Mouse (Mus musculus): ENCODE results near the gene Ufm1. TPM values are rescaled to one million over a fixed set of nuclear protein-coding genes. Genes with fewer than 3 reads are reported as not detected.

The Ufm1 gene
- polyA plus RNA-seq (2016; fragmentation: Nextera tagmentation; extraction: Ambion mirVana) = 94.3 and 99.0 TPM in 2 replicates

- Histone ChIP-seq H3K36me3 (replicated peaks) (peaks cover 32% of the 10 kb centered on the region), H3K9me3 (no peaks in the 10 kb centered on the region), H3K27me3 (ENCODE audit: poor library complexity, severe bottlenecking) (no peaks in the 10 kb centered on the region), H3K4me3 (peak within 1 kb of the TSS; percentile 97), H3K27ac (peak within 1 kb of the TSS; percentile 96), H3K4me1 (peaks cover 12% of the 10 kb centered on the region)
- DNase-seq (ENCODE audit: extremely low spot score, low spot score) = peak; percentile 90
- under 1% methylated on average over 58 of the region's 58 CpGs for WGBS
Observed at GRCm38 (mm10) chr3:53863383-53864220, at the start of gene Ufm1. Gene Ufm1, minus strand, starts transcription at chr3:53863830.

- no peaks in the 10 kb centered on the region for H3K36me3 ChIP-seq (replicated peaks)
- WGBS = 95% methylated on average over 12 of the region's 12 CpGs
- H3K9me3 ChIP-seq = peaks cover 7% of the 10 kb centered on the region; the same call in 1 of the 2 replicates
- DNase-seq (ENCODE audit: extremely low spot score, low spot score) = no peak
- H3K4me3 ChIP-seq = no peak overlapping the region
- no peak overlapping the region for H3K27ac ChIP-seq
- H3K27me3 ChIP-seq (ENCODE audit: poor library complexity, severe bottlenecking) = no peaks in the 10 kb centered on the region
- H3K4me1 ChIP-seq = no peaks in the 10 kb centered on the region
Observed at GRCm38 (mm10) chr3:53890619-53891540, 27.2 kb upstream of the Ufm1 start.

GRCm38 (mm10) chr3:53871596-53871995 lies 8.0 kb upstream of the Ufm1 start:
- Histone ChIP-seq H3K36me3 (replicated peaks) (no peaks in the 10 kb centered on the region), H3K9me3 (no peaks in the 10 kb centered on the region), H3K27ac (no peak overlapping the region), H3K4me1 (peaks cover 14% of the 10 kb centered on the region), H3K4me3 (no peak overlapping the region), H3K27me3 (ENCODE audit: poor library complexity, severe bottlenecking) (no peaks in the 10 kb centered on the region; the same call in 1 of the 2 replicates)
- no peak for DNase-seq (ENCODE audit: extremely low spot score, low spot score)
- 78% methylated on average over 1 of the region's 1 CpGs for WGBS

DNA sequence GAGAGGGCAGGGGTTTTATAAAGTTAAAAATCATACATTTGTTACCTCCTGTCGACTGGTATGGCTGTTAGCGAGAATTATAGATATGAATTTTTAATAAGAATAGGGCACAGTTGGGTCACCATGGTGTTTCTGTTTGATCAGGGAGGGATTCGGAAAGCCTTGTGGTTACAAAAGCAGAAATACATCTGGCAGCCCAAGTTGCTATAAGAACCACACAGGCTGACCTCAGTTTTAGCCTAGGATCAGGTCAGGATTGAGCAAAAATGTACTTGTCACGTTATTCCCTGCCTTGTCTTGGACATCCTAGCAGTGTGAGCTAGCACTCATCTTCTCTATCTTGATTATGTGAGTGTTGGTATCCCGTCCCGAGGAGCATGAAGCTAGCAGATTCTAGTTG lies 6.9 kb upstream of the Ufm1 start:
- DNase-seq (ENCODE audit: extremely low spot score, low spot score) = no peak
- Histone ChIP-seq H3K27me3 (ENCODE audit: poor library complexity, severe bottlenecking) (no peaks in the 10 kb centered on the region; the same call in 1 of the 2 replicates), H3K9me3 (no peaks in the 10 kb centered on the region), H3K4me1 (peaks cover 14% of the 10 kb centered on the region), H3K27ac (no peak overlapping the region), H3K36me3 (replicated peaks) (no peaks in the 10 kb centered on the region), H3K4me3 (no peak overlapping the region)
- WGBS = 86% methylated on average over 6 of the region's 6 CpGs

DNA sequence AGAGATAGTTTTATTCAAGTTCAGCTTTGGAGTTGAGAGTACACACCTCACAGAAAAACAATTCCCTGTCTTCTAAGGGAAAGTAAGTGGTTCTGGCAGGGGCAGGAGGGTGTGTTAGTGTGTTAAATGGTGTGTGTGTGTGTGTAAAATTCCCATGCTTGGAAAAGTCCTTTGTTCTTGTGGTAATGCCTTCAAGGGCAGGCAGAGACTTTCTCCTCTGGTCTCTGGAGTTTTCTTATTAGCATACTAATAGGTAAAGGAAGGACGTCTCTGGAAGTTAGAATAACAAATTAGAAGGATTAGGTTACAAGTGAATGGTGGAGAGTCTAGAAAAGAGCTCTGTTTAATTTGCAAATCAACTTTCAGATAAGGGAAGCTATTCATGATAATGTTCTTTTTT lies 5.6 kb upstream of the Ufm1 start:
- Histone ChIP-seq H3K36me3 (replicated peaks) (no peaks in the 10 kb centered on the region), H3K9me3 (no peaks in the 10 kb centered on the region), H3K4me1 (peaks cover 14% of the 10 kb centered on the region), H3K4me3 (no peak overlapping the region), H3K27ac (peak overlapping the region; percentile 42; the same call in 1 of the 2 replicates), H3K27me3 (ENCODE audit: poor library complexity, severe bottlenecking) (no peaks in the 10 kb centered on the region; the same call in 1 of the 2 replicates)
- WGBS = 11% methylated on average over 1 of the region's 1 CpGs
- DNase-seq (ENCODE audit: extremely low spot score, low spot score) = no peak

GRCm38 (mm10) chr3:53868212-53868611 lies 4.6 kb upstream of the Ufm1 start:
- H3K27ac ChIP-seq = no peak overlapping the region
- no peaks in the 10 kb centered on the region for H3K9me3 ChIP-seq
- peaks cover 14% of the 10 kb centered on the region for H3K4me1 ChIP-seq
- H3K27me3 ChIP-seq (ENCODE audit: poor library complexity, severe bottlenecking) = no peaks in the 10 kb centered on the region; the same call in 1 of the 2 replicates
- 90% methylated on average over 4 of the region's 4 CpGs for WGBS
- no peak overlapping the region for H3K4me3 ChIP-seq
- H3K36me3 ChIP-seq (replicated peaks) = no peaks in the 10 kb centered on the region
- no peak for DNase-seq (ENCODE audit: extremely low spot score, low spot score)

DNA sequence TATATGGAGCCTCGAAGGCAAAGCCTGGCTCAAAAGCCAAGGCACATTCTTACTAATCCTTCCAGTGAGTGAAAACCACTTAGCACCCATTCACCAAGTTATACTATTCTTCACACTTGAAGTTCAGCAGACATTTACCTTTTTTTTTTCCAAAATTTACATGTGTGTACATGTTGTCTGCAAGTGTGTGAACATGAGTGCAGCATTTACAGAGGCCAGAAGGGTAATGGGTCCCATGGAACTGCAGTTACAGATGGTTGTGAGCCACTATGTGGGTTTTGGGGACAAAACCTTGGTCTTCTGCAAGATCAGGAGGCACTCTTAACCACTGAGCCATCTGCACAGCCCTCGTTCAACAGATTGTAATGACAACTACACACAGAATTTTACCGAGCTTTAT lies 8.8 kb downstream of the Ufm1 start:
- no peak for DNase-seq (ENCODE audit: extremely low spot score, low spot score)
- no peak overlapping the region for H3K27ac ChIP-seq
- H3K9me3 ChIP-seq = no peaks in the 10 kb centered on the region
- no peaks in the 10 kb centered on the region for H3K27me3 ChIP-seq (ENCODE audit: poor library complexity, severe bottlenecking)
- no peaks in the 10 kb centered on the region for H3K4me1 ChIP-seq
- H3K36me3 ChIP-seq (replicated peaks) = peaks cover 42% of the 10 kb centered on the region
- no peak overlapping the region for H3K4me3 ChIP-seq
- WGBS = 89% methylated on average over 3 of the region's 3 CpGs

DNA sequence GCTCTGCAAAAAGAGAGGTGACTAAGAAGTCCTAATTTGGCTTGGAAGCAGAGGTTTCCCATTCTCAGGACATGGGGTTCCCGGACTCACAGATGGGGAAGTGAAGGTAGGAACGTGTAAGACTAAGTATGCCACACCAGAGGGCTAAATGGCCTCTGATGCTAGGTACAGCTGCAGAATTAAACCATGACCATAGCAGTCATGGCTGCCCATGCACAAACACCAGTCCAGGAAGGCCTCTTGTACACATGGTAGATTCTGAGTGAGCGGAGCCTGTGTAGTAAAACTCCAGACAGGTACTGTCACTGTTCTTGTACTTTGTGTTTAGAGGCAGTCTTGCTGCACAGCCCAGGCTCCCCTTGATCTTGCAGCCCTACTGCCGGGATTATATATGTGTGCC lies 9.4 kb downstream of the Ufm1 start:
- Histone ChIP-seq H3K4me1 (no peaks in the 10 kb centered on the region), H3K4me3 (no peak overlapping the region), H3K27ac (no peak overlapping the region), H3K27me3 (ENCODE audit: poor library complexity, severe bottlenecking) (no peaks in the 10 kb centered on the region), H3K36me3 (replicated peaks) (peaks cover 36% of the 10 kb centered on the region), H3K9me3 (no peaks in the 10 kb centered on the region)
- whole genome bisulfite sequencing = 90% methylated on average over 4 of the region's 4 CpGs
- DNase-seq (ENCODE audit: extremely low spot score, low spot score) = no peak

DNA sequence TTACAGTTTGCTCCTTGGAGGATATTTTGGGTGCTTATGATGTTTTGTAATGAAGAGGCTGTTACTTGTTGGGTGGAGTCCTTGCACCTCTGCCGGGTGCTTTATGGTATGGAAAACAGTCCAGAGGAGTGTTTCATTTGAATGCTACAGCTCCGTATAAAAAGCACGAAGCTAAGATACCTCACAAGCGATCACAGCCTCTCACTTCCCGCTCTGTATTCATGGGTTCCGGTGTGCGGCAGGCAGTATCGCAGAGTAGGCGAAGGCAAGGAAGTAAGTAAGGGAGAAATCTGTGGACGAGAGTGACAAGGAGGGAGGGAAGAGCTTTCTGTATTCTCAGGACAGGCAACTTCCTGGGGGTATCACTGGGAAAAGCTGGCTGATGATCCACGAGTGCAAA lies 15.4 kb downstream of the Ufm1 start:
- no peak overlapping the region for H3K27ac ChIP-seq
- no peaks in the 10 kb centered on the region for H3K36me3 ChIP-seq (replicated peaks)
- no peak for DNase-seq (ENCODE audit: extremely low spot score, low spot score)
- no peaks in the 10 kb centered on the region for H3K9me3 ChIP-seq
- 84% methylated on average over 11 of the region's 11 CpGs for WGBS
- no peaks in the 10 kb centered on the region for H3K4me1 ChIP-seq
- H3K4me3 ChIP-seq = no peak overlapping the region
- H3K27me3 ChIP-seq (ENCODE audit: poor library complexity, severe bottlenecking) = no peaks in the 10 kb centered on the region

DNA sequence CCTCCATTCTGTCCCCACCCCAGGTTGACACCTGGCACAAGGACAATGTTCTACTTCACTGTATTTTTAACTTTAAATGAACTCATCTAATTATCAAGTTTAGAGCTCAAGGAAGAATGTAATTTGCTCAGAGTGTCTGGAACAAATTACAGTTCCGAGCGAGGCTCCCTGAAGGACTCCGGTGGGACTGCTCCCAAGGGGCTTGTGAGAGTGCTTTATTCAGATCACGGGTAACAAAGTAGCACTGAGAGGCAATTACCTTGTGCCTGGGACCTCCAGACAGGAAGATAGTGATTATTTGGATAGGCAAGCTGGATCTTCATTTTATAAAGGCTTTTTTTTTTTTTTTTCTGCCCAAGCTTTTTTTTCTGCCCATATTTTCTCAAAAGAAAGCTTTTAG lies 15.9 kb downstream of the Ufm1 start:
- 71% methylated on average over 4 of the region's 4 CpGs for WGBS
- no peak for DNase-seq (ENCODE audit: extremely low spot score, low spot score)
- Histone ChIP-seq H3K4me1 (no peaks in the 10 kb centered on the region), H3K27me3 (ENCODE audit: poor library complexity, severe bottlenecking) (no peaks in the 10 kb centered on the region), H3K4me3 (no peak overlapping the region), H3K27ac (no peak overlapping the region), H3K9me3 (no peaks in the 10 kb centered on the region), H3K36me3 (replicated peaks) (no peaks in the 10 kb centered on the region)

DNA sequence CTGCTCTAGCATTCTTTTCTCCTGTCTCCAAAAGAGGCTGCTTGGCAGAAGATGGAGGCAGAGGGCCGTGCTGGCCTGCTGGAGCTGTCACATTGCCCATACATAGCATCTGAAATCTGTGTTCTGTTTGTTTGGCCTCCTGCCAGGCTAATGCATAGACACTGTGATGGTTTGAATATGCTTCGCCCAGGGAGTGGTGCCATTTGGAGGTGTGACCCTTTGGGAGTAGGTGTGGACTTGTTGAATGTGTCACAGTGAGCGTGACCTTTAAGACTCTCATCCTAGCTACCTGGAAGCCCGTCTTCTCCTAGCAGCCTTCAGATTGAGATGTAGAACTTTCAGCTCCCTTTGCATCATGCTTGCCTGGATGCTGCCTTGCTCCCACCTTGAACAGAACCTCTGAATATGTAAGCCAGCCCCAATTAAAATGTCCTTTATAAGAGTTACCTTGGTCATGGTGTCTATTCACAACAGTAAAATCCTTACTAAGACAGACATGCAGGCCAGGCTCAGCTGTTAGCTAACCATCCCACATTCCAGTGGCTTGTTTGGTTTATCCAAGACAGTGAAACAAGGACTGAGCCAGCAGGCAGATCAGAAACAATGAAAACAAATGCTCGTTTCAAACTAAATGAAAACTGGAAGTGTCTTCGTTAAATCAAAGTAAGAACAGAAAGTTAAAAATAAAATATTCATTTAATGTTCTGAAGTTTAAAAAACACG lies 17.3 kb downstream of the Ufm1 start:
- no peaks in the 10 kb centered on the region for H3K27me3 ChIP-seq (ENCODE audit: poor library complexity, severe bottlenecking)

GRCm38 (mm10) chr3:53844786-53845185 lies 18.8 kb downstream of the Ufm1 start, which contains the start of gene Gm10985:
Gene Gm10985, plus strand, starts transcription at chr3:53845086.
- Histone ChIP-seq H3K36me3 (replicated peaks) (no peaks in the 10 kb centered on the region), H3K9me3 (no peaks in the 10 kb centered on the region), H3K4me1 (no peaks in the 10 kb centered on the region), H3K27me3 (ENCODE audit: poor library complexity, severe bottlenecking) (no peaks in the 10 kb centered on the region), H3K27ac (no peak within 1 kb of the TSS), H3K4me3 (no peak within 1 kb of the TSS)
- no peak for DNase-seq (ENCODE audit: extremely low spot score, low spot score)
- 89% methylated on average over 2 of the region's 2 CpGs for WGBS

More for the DNA sequence above, 17.3 kb downstream of the Ufm1 start:
- H3K9me3 ChIP-seq = no peaks in the 10 kb centered on the region
- no peaks in the 10 kb centered on the region for H3K4me1 ChIP-seq
- H3K4me3 ChIP-seq = no peak overlapping the region
- no peak for DNase-seq (ENCODE audit: extremely low spot score, low spot score)
- no peaks in the 10 kb centered on the region for H3K36me3 ChIP-seq (replicated peaks)
- no peak overlapping the region for H3K27ac ChIP-seq
- 83% methylated on average over 7 of the region's 7 CpGs for WGBS
